In the genomic region with DNA sequence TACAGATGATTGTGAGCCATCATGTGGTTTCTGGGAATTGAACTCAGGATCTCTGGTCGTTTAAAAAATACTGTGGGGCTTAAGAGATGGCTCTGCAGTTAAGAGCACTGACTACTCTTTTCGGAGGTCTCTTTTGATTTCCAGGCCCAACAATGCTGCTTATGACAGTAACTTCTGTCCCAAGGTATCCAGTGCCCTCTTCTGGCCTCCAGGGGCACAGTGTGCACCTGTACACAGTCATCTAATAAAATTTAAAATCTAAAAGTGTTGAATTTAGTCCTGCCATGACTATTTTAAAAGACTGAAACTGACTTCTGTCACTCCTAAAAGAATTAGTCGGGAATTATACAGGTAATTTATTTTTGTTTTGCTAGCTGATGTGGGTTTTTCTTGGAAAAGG, we compare ENCODE assay signal across 9 mouse cellular contexts. TPM values are rescaled to one million over a fixed set of nuclear protein-coding genes. Genes with fewer than 3 reads are reported as not detected.
DNase-seq lines count a peak whose midpoint lies in the region; ATAC-seq and TF ChIP-seq lines count a peak whose summit lies in the region.
"Had no signal": no experiment of that assay in that cellular context is flagged by ENCODE, and none has a peak within 500 bp of the region (broad histone marks: within the 10 kb centered on the region; RNA-seq: fewer than 3 reads in every experiment).

No protein-coding gene starts in this region.

- H3K4me1 ChIP-seq in limb, embryonic 15.5 days, result peaks cover 6% of the 10 kb centered on the region
- no peaks in the 10 kb centered on the region; the same call in 1 of the 2 replicates for H3K4me1 ChIP-seq in thymus, adult 2 months (replicated peaks; ENCODE audit: control insufficient read depth, insufficient read depth, low read length)

- no peak for ATAC-seq in limb, embryonic 15.5 days (ENCODE audit: insufficient number of reproducible peaks, low FRiP score, low TSS enrichment, low read depth)
- ATAC-seq in erythroid progenitor cell, adult 5-6 weeks (replicated peaks; ENCODE audit: low FRiP score, poor library complexity, severe bottlenecking), result no peak

- WGBS in limb, embryonic 15.5 days, result 46% methylated on average over 3 of the region's 3 CpGs
- WGBS in thymus, adult 2 months, result 55% methylated on average over 3 of the region's 3 CpGs

- H3K4me2 ChIP-seq in limb, embryonic 15.5 days, result peak overlapping the region; percentile 75; the same call in 1 of the 2 replicates

- DNase-seq in heart, adult 11 months, result peak; percentile 41
- DNase-seq in heart, adult 18-20 months, result no peak
- DNase-seq in thymus, postnatal 0 days (ENCODE audit: low spot score), result peak; percentile 15
- DNase-seq in thymus, postnatal 10 days (ENCODE audit: low spot score in 2 of 2), result no peak
- no peak for DNase-seq in left cerebral cortex, adult 9 months (ENCODE audit: low spot score in 2 of 2)
- DNase-seq in thymus, adult 2 months, result no peak
- DNase-seq: heart, postnatal 4 days had no signal

- H3K9ac ChIP-seq in limb, embryonic 15.5 days, result no peak overlapping the region

- H3K9me3 ChIP-seq in limb, embryonic 15.5 days, result no peaks in the 10 kb centered on the region

- H3K27ac ChIP-seq in limb, embryonic 15.5 days, result no peak overlapping the region
- no peak overlapping the region for H3K27ac ChIP-seq in thymus, adult 2 months (ENCODE audit: control insufficient read depth, insufficient read depth, low read length)

- no peaks in the 10 kb centered on the region for H3K27me3 ChIP-seq in limb, embryonic 15.5 days
- no peaks in the 10 kb centered on the region for H3K27me3 ChIP-seq in thymus, adult 2 months (ENCODE audit: control insufficient read depth, insufficient read depth, low read length)

- no peak for TF ChIP-seq POLR2A in thymus, adult 2 months (IDR thresholded peaks at IDR 0.05; ENCODE audit: control insufficient read depth, extremely low read depth, insufficient read depth, low read length, poor library complexity)

- no peak for TF ChIP-seq CTCF in thymus, adult 2 months (IDR thresholded peaks at IDR 0.05; ENCODE audit: borderline replicate concordance, control insufficient read depth, extremely low read depth, insufficient read depth, low read length, poor library complexity)

- H3K4me3 ChIP-seq in limb, embryonic 15.5 days, result peak overlapping the region; percentile 88
- H3K4me3 ChIP-seq in thymus, adult 2 months (ENCODE audit: control insufficient read depth, insufficient read depth, low read length), result no peak overlapping the region

- no peaks in the 10 kb centered on the region for H3K36me3 ChIP-seq in limb, embryonic 15.5 days
- no peaks in the 10 kb centered on the region for H3K36me3 ChIP-seq in thymus, adult 2 months (ENCODE audit: control insufficient read depth, insufficient read depth, low read length)

RNA-seq across cellular contexts. Expression of gene Ccdc28a, which starts 0.9 kb away (rescaled TPM):
- 10 to 100 TPM; 15.2 to 15.5 TPM for total RNA-seq in heart, adult 18-20 months (2021)
- 25.9 and 29.2 TPM in 2 replicates for polyA plus RNA-seq in thymus, postnatal 0 days (2015; fragmentation: Nextera tagmentation; extraction: Ambion mirVana)
- polyA plus RNA-seq in limb, embryonic 15.5 days (2015; fragmentation: Nextera tagmentation; extraction: Ambion mirVana), result 15.8 and 17.1 TPM in 2 replicates
- 8.8 and 11.2 TPM in 2 replicates for total RNA-seq in erythroid progenitor cell, adult 5-6 weeks (2015; ENCODE audit: low replicate concordance)
- 2.2 and 6.9 TPM in 2 replicates for total RNA-seq in erythroid progenitor cell, adult 5-6 weeks (2017; ENCODE audit: low replicate concordance)
- polyA plus RNA-seq in thymus, adult 2 months (2012; rRNA removed), result 27.8 and 40.5 TPM in 2 replicates

RNA-seq across cellular contexts. Expression of gene Ect2l, which starts 23.2 kb away (rescaled TPM):
- total RNA-seq in heart, adult 18-20 months (2021), result under 1 TPM in 1 of 2 experiments, not detected in 1; 0.26 TPM
- 1.2 and 1.5 TPM in 2 replicates for polyA plus RNA-seq in thymus, postnatal 0 days (2015; fragmentation: Nextera tagmentation; extraction: Ambion mirVana)
- polyA plus RNA-seq in limb, embryonic 15.5 days (2015; fragmentation: Nextera tagmentation; extraction: Ambion mirVana), result 0.63 and 1.2 TPM in 2 replicates
- not detected in 2 replicates for total RNA-seq in erythroid progenitor cell, adult 5-6 weeks (2015; ENCODE audit: low replicate concordance)
- total RNA-seq in erythroid progenitor cell, adult 5-6 weeks (2017; ENCODE audit: low replicate concordance), result not detected in 2 replicates
- 0.22 and 0.41 TPM in 2 replicates for polyA plus RNA-seq in thymus, adult 2 months (2012; rRNA removed)
- total RNA-seq: heart, postnatal 4 days had no signal

Comparison
In these comparisons a context has a peak if more than half of its experiments do, and no peak if none do; other contexts are left out.
1. DNase-seq: peak in heart, adult 11 months (single experiment) and thymus, postnatal 0 days (single experiment); none in heart, adult 18-20 months (0 of 2), thymus, postnatal 10 days (0 of 2), left cerebral cortex, adult 9 months (0 of 2) and thymus, adult 2 months (single experiment).